Mouse (Mus musculus): Measurements from ENCODE around the gene Gm10563. TPM values are rescaled to one million over a fixed set of nuclear protein-coding genes. Genes with fewer than 3 reads are reported as not detected.
A peak's percentile ranks its signal among the peaks of the same experiment; 100 is the strongest.

The Gm10563 gene
- polyA plus RNA-seq, 1 experiment = not detected

DNA sequence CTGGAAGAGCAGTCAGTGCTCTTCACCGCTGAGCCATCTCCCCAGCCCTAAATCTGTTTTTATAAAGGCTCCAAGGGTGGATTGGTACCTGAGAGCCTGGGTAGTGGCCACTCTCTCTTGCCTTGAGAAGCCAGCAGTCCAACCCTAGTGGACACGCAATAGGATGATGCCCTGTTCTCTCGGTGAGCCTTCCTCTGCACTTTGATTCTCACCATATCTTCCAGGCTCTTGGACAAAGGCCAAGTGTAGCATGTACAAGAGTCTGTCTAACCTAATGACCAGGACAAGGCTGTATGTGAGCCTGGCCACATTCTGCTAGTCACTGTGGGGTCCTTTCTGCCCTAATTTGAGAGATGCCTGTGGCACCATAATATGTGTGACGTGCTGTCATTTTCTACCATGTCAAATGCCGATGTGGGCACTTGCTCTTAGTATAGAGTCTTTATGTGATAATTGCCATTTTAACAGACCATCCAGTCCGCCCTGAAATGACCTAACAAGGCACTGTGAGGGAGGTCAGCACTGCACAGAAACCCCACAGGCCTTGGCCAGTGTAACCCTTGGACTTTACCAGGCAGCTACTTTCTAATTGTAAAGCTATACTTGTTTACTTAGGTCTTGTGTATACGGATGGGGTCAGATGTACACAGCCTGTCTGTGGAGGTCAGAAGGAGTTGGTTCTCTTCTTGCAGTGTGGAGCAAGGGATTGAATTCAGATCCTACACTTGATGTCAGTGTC is 76.4 kb downstream of the Gm10563 start:
- no peak for TF ChIP-seq CTCF (IDR thresholded peaks at IDR 0.05; ENCODE audit: borderline replicate concordance, control insufficient read depth, extremely low read depth, insufficient read depth, low read length, poor library complexity)
- Histone ChIP-seq H3K27me3 (ENCODE audit: control insufficient read depth, insufficient read depth, low read length) (no peaks in the 10 kb centered on the region), H3K36me3 (ENCODE audit: control insufficient read depth, insufficient read depth, low read length) (no peaks in the 10 kb centered on the region), H3K4me3 (ENCODE audit: control insufficient read depth, insufficient read depth, low read length) (no peak overlapping the region), H3K4me1 (replicated peaks; ENCODE audit: control insufficient read depth, insufficient read depth, low read length) (peaks cover 11% of the 10 kb centered on the region), H3K27ac (ENCODE audit: control insufficient read depth, insufficient read depth, low read length) (no peak overlapping the region)
- DNase-seq = no peak
- 96% methylated on average over 7 of the region's 7 CpGs for WGBS

DNA sequence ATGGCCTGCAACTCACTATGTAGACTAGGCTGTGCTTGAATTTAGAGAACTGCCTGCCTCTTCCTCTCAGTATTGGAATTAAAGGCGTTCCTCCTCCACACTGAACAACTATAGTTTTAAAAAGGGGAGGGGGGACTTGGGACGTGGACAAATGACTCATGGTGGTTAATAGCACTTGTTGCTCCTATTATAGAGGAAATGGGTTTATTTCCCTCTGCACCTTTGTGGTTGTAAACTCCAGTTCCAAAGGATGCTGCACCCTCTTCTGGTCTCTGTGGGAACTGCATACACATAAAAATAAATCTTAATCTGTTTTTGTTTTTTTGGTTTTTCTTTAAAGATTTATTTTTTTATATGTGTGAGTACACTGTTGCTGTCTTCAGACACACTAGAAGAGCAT is 77.0 kb downstream of the Gm10563 start:
- Histone ChIP-seq H3K27me3 (ENCODE audit: control insufficient read depth, insufficient read depth, low read length) (no peaks in the 10 kb centered on the region), H3K27ac (ENCODE audit: control insufficient read depth, insufficient read depth, low read length) (no peak overlapping the region), H3K4me3 (ENCODE audit: control insufficient read depth, insufficient read depth, low read length) (no peak overlapping the region), H3K36me3 (ENCODE audit: control insufficient read depth, insufficient read depth, low read length) (no peaks in the 10 kb centered on the region), H3K4me1 (replicated peaks; ENCODE audit: control insufficient read depth, insufficient read depth, low read length) (peaks cover 11% of the 10 kb centered on the region)
- no peak for TF ChIP-seq POLR2A (IDR thresholded peaks at IDR 0.05; ENCODE audit: control insufficient read depth, extremely low read depth, insufficient read depth, low read length, poor library complexity)
- TF ChIP-seq CTCF (IDR thresholded peaks at IDR 0.05; ENCODE audit: borderline replicate concordance, control insufficient read depth, extremely low read depth, insufficient read depth, low read length, poor library complexity) = no peak
- peak; percentile 19 for DNase-seq
- WGBS = 4% methylated on average over 2 of the region's 2 CpGs

DNA sequence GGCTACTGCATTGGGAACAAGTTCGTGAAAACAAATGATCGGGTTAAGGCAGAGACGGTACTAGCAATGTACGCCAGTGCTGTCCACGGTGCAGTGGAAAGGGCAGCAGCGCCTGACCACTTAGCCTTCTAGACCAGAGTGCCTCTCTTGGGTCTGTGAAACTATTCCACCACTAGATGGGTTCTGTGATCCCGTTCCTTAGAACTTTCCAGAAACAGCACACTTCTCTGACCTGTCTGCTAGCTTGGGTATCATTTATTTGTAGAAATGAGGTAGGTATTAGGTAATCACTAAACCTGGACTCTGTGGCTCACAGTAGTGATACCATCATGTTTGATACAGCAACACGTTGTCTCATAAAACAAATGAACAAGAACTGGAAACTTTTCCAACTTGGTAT is 78.7 kb downstream of the Gm10563 start:
- no peaks in the 10 kb centered on the region for H3K27me3 ChIP-seq (ENCODE audit: control insufficient read depth, insufficient read depth, low read length)
- 93% methylated on average over 8 of the region's 8 CpGs for WGBS
- H3K4me1 ChIP-seq (replicated peaks; ENCODE audit: control insufficient read depth, insufficient read depth, low read length) = peaks cover 19% of the 10 kb centered on the region
- no peaks in the 10 kb centered on the region for H3K36me3 ChIP-seq (ENCODE audit: control insufficient read depth, insufficient read depth, low read length)
- no peak overlapping the region for H3K4me3 ChIP-seq (ENCODE audit: control insufficient read depth, insufficient read depth, low read length)
- no peak overlapping the region for H3K27ac ChIP-seq (ENCODE audit: control insufficient read depth, insufficient read depth, low read length)
- TF ChIP-seq CTCF (IDR thresholded peaks at IDR 0.05; ENCODE audit: borderline replicate concordance, control insufficient read depth, extremely low read depth, insufficient read depth, low read length, poor library complexity) (no peak), POLR2A (IDR thresholded peaks at IDR 0.05; ENCODE audit: control insufficient read depth, extremely low read depth, insufficient read depth, low read length, poor library complexity) (no peak)
- no peak for DNase-seq

Other genes with a start within 250 kb of the Gm10563 start
- gene Gabrd, start 247.3 kb downstream of the Gm10563 start, polyA plus RNA-seq (2012; rRNA removed) = 1.0 and 1.2 TPM in 2 replicates
- gene Cfap74, start 236.2 kb downstream of the Gm10563 start, polyA plus RNA-seq (2012; rRNA removed) = 18.3 and 23.1 TPM in 2 replicates
- gene Tmem52, start 176.3 kb downstream of the Gm10563 start, polyA plus RNA-seq (2012; rRNA removed) = 0.62 and 2.1 TPM in 2 replicates
- gene Gnb1, start 154.0 kb downstream of the Gm10563 start, polyA plus RNA-seq (2012; rRNA removed) = 850 and 885 TPM in 2 replicates
- 129 TPM in 2 replicates for gene Nadk, start 83.0 kb downstream of the Gm10563 start, polyA plus RNA-seq (2012; rRNA removed)
- gene Slc35e2, start 44.0 kb downstream of the Gm10563 start, polyA plus RNA-seq (2012; rRNA removed) = 17.1 and 19.1 TPM in 2 replicates
- gene Cdk11b, start 20.6 kb downstream of the Gm10563 start, polyA plus RNA-seq (2012; rRNA removed) = 34.4 and 42.1 TPM in 2 replicates
- 17.0 and 17.8 TPM in 2 replicates for gene Mmp23, start 8.0 kb upstream of the Gm10563 start, polyA plus RNA-seq (2012; rRNA removed)
- gene Mib2, start 23.8 kb upstream of the Gm10563 start, polyA plus RNA-seq (2012; rRNA removed) = 91.2 and 99.7 TPM in 2 replicates
- gene Fndc10, start 48.9 kb upstream of the Gm10563 start, polyA plus RNA-seq (2012; rRNA removed) = 17.4 and 18.5 TPM in 2 replicates
- gene Ssu72, start 59.4 kb upstream of the Gm10563 start, polyA plus RNA-seq (2012; rRNA removed) = 184 and 186 TPM in 2 replicates
- 4.9 and 5.1 TPM in 2 replicates for gene Tmem240, start 89.4 kb upstream of the Gm10563 start, polyA plus RNA-seq (2012; rRNA removed)
- 87.0 and 93.1 TPM in 2 replicates for gene Atad3a, start 115.7 kb upstream of the Gm10563 start, polyA plus RNA-seq (2012; rRNA removed)
- 11.2 and 13.5 TPM in 2 replicates for gene Vwa1, start 129.3 kb upstream of the Gm10563 start, polyA plus RNA-seq (2012; rRNA removed)
- gene Tmem88b, start 140.5 kb upstream of the Gm10563 start, polyA plus RNA-seq (2012; rRNA removed) = 0.55 and 0.58 TPM in 2 replicates
- gene Ankrd65, start 145.0 kb upstream of the Gm10563 start, polyA plus RNA-seq (2012; rRNA removed) = 0.42 and 0.92 TPM in 2 replicates
- 74.6 and 77.9 TPM in 2 replicates for gene Mrpl20, start 157.5 kb upstream of the Gm10563 start, polyA plus RNA-seq (2012; rRNA removed)
- 131 and 145 TPM in 2 replicates for gene Ccnl2, start 167.1 kb upstream of the Gm10563 start, polyA plus RNA-seq (2012; rRNA removed)
- gene Aurkaip1, start 185.9 kb upstream of the Gm10563 start, polyA plus RNA-seq (2012; rRNA removed) = 230 and 238 TPM in 2 replicates
- gene Mxra8, start 194.3 kb upstream of the Gm10563 start, polyA plus RNA-seq (2012; rRNA removed) = 30.7 and 43.4 TPM in 2 replicates
- 152 and 184 TPM in 2 replicates for gene Dvl1, start 202.0 kb upstream of the Gm10563 start, polyA plus RNA-seq (2012; rRNA removed)
- gene Tas1r3, start 218.0 kb upstream of the Gm10563 start, polyA plus RNA-seq (2012; rRNA removed) = 2.7 and 3.0 TPM in 2 replicates
- gene Cptp, start 224.0 kb upstream of the Gm10563 start, polyA plus RNA-seq (2012; rRNA removed) = 31.9 and 32.2 TPM in 2 replicates
- 107 and 108 TPM in 2 replicates for gene Ints11, start 224.1 kb upstream of the Gm10563 start, polyA plus RNA-seq (2012; rRNA removed)
- 83.2 and 91.1 TPM in 2 replicates for gene Pusl1, start 246.4 kb upstream of the Gm10563 start, polyA plus RNA-seq (2012; rRNA removed)
- 77.6 and 86.1 TPM in 2 replicates for gene Acap3, start 246.4 kb upstream of the Gm10563 start, polyA plus RNA-seq (2012; rRNA removed)

Data from thymus, adult 2 months (tissue).